Mouse (Mus musculus) lung, adult 2 months (tissue): Measurements from ENCODE around the gene Prim2.

ENCODE experiments used
- CTCF ChIP-seq: fragments of 200-500 bp; IDR thresholded peaks from 2 replicates; pipeline ENCODE4 v1.5.1; 2011; ENCODE audit warnings: mild to moderate bottlenecking, low read length, control low read depth; ENCODE audit not compliant: insufficient read depth
- POLR2A ChIP-seq: fragments of 200-500 bp; IDR thresholded peaks from 2 replicates; pipeline ENCODE4 v1.6.1; 2011; ENCODE audit warnings: low read depth, mild to moderate bottlenecking, control low read depth, low read length, borderline replicate concordance; ENCODE audit errors: extremely low read depth

DNA sequence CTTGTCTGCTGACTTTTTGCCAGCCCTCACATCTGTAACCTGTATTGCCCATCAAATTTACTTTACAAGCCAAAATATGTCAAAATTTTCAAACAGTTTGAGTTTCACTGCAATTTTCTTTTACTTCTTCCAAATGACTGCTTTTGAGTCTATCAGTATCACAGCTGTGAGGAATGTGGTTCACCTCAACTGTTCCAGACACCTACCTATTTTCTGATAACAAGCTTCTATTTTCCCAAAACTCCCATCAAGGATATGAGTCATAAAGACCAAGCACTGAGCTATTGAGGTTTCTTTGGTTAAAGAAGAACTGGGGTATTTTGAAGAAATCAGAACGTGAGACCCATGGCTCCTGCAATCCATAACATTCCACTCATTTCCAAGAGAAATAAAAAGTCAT, 57.5 kb downstream of the Prim2 start:
- TF ChIP-seq CTCF (no peak), POLR2A (no peak)
